Mouse (Mus musculus) heart, adult 10 weeks (tissue): ENCODE results near the gene Acer2. TPM values are rescaled to one million over a fixed set of nuclear protein-coding genes. Genes with fewer than 3 reads are reported as not detected.

ENCODE experiments used
- polyA plus RNA-seq: library from polyadenylated mRNA; stranded (reverse); fragments of 350-450 nt; fragmentation: Illumina TruSeq; extraction: RNeasy Lipid Tissue Mini Kit (QIAGEN cat#74804); gene quantifications from one replicate; pipeline ENCODE4 v1.2.3, GENCODE M21; 2014; ENCODE audit warnings: low read depth, low replicate concordance

Acer2 gene
- polyA plus RNA-seq, result 17.0 TPM

DNA sequence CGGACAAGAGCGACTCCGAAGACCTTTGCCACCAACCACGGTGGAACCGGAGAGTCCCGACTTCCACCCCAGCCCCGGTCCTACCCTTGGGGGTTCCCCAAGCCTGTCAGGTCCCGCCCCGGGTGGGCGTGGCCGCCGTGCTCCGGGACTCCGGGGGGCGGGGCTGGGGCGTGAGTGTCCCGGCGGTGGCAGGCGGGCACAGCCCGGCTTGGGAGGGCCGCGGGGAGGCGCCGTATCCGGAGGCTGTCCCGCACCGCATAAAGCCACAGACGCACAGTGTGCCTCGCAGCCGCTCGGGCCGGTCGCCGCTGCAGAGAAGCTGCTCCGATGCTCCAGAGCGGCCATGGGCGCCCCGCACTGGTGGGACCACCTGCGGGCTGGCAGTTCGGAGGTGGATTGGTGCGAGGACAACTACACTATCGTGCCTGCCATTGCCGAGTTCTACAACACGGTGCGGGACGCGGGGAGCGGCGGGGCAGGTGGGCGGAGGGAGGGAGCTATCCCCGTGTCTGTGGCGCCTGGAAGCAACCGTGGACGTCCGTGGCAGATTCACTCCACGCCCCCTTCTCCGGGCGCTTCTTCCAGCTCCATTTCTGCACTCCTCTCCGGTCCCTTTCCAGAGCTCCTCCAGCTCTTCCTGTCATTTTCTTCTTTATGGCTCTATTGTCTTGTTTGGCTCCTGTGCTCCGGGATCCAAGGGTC is at the start of gene Acer2:
TSS of gene Acer2 (plus strand) at position 251 of the 702 bp plus-strand sequence.

DNA sequence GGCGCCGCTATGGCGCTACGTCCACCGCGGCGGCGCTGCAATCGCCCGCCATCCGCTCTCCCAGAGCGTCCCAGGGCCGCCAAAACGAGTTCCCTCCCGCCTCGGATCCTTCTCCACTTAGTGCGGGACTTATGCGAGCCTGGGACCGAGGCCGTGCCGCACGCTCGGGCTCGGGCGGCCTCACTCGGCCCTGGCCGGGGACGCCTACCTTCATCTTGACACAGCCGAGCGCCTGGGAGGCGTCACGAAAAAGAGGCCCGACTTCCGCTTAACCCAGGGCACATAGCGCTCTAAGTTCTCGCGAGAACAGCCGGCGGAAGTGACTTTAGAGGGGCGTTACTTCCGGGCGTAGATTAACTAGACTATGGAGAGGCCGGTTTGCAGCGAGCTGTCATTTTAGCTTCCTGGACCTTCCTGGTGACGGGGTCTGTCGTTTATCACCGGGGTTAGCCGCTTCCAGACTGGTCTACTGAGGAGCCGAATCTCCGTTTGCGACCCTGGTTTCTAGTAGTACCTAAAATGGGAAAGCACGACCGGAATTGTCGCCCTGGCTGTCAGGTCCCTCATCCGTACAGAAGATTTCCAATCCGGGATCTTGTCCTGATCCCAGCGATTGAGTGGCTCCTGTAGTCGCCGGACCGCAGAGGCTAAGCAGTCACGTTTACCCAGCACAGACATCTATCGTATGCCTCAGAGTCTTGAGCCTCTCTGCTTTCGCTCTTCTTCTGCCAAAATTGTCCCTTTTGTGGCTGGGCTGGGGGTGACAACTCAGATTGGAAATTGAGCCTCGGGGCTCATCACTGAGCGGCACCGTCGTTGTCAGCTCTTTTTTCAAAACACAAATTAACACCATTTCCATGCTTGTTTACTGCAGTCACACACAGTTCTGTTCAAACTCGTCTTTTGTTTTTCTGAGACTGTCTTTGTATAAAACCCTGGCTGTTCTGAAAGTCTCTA is 16.8 kb upstream of the Acer2 start, which contains the start of gene Rps6:
TSS of gene Rps6 (minus strand) at position 300 of the 957 bp plus-strand sequence.

Other genes with a start within 250 kb of the Acer2 start
- 72.5 TPM for gene Plin2, start 204.3 kb upstream of the Acer2 start, polyA plus RNA-seq
- 19.1 TPM for gene Dennd4c, start 125.8 kb upstream of the Acer2 start, polyA plus RNA-seq
- 796 TPM for gene Rps6, start 17.0 kb upstream of the Acer2 start, polyA plus RNA-seq